Mouse (Mus musculus) liver, postnatal 0 days (tissue): ENCODE measurements around the gene Lrmda.

Experiments used
- CTCF ChIP-seq: sonication (generic); IDR thresholded peaks from 2 replicates; pipeline ENCODE4 v1.5.1; 2016; ENCODE audit warnings: antibody characterized with exemption, low read depth
- EP300 ChIP-seq: IDR thresholded peaks from 2 replicates; pipeline ENCODE4 v1.6.1; 2016; ENCODE audit warnings: antibody characterized with exemption, low read depth, mild to moderate bottlenecking

GRCm38 (mm10) chr14:22700690-22701089 lies 681.2 kb downstream of the Lrmda start:
- TF ChIP-seq CTCF (no peak), EP300 (no peak)
